Mouse (Mus musculus): Measurements from ENCODE around the gene Ptgis. TPM values are rescaled to one million over a fixed set of nuclear protein-coding genes. Genes with fewer than 3 reads are reported as not detected.

Gene Ptgis
- polyA plus RNA-seq, 1 experiment from 2014 or later = 8.1 TPM

DNA sequence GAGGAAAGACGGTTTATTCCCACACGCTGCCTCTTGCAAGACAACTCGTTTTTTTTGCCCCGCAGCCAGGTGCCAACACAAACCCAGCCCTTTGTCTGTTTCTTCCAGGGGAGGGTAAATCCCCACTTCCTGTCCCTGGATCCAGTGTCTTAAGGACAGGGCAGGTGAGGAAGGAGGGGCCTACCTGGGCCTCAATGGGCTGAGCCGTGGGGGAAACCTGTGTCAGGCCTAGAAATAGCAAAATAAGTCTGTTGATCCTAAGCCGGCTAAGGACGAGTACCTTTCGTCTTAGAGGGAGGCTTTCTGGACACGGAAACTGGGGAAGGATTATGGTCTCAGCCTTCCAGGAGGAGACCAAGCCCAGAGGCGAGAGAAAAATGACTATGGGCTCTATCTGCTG, 53.9 kb downstream of the Ptgis start:
- peaks cover 15% of the 10 kb centered on the region; the same call in 1 of the 2 replicates for H3K4me1 ChIP-seq (replicated peaks; ENCODE audit: control insufficient read depth, insufficient read depth, low read length)
- DNase-seq (ENCODE audit: low spot score) = no peak
- no peak overlapping the region for H3K27ac ChIP-seq (ENCODE audit: low read depth, low read length)
- no peak overlapping the region for H3K4me2 ChIP-seq (ENCODE audit: low read depth, low read length, severe bottlenecking)
- H3K36me3 ChIP-seq (ENCODE audit: control insufficient read depth, insufficient read depth, low read length) = no peaks in the 10 kb centered on the region
- H3K27me3 ChIP-seq (ENCODE audit: control insufficient read depth, insufficient read depth, low read length) = peaks cover 34% of the 10 kb centered on the region
- H3K9ac ChIP-seq (ENCODE audit: low read length) = no peak overlapping the region
- no peak for ATAC-seq (replicated peaks; ENCODE audit: low FRiP score)
- no peak overlapping the region for H3K4me3 ChIP-seq (ENCODE audit: low read depth, low read length)
- WGBS = 34% methylated on average over 10 of the region's 10 CpGs
- no peaks in the 10 kb centered on the region for H3K9me3 ChIP-seq (ENCODE audit: control insufficient read depth, low read length)

DNA sequence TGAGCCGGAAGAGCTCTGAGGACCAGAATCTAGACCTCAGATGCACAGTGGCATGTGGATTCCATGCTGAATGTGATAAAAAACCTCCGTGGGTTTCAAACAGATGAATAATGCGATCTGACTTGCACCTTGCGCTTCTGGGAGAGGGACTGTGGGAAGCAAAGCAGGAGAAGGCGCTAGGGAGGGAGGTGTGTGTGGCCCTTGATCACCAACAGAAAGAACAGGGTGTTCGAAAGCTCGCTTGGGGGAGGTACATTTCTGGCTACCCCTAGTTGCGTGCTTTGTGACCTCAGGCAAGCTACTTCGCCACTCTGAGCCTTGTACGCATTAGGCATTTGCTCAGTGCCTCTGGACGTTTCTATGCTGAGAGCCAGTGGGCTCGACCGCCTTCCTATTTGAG, 54.4 kb downstream of the Ptgis start:
- H3K27me3 ChIP-seq (ENCODE audit: control insufficient read depth, insufficient read depth, low read length) = peaks cover 29% of the 10 kb centered on the region
- no peaks in the 10 kb centered on the region for H3K9me3 ChIP-seq (ENCODE audit: control insufficient read depth, low read length)
- peaks cover 15% of the 10 kb centered on the region; the same call in 1 of the 2 replicates for H3K4me1 ChIP-seq (replicated peaks; ENCODE audit: control insufficient read depth, insufficient read depth, low read length)
- no peak overlapping the region for H3K4me3 ChIP-seq (ENCODE audit: low read depth, low read length)
- H3K4me2 ChIP-seq (ENCODE audit: low read depth, low read length, severe bottlenecking) = no peak overlapping the region
- WGBS = 61% methylated on average over 13 of the region's 13 CpGs
- DNase-seq (ENCODE audit: low spot score) (no peak), ATAC-seq (replicated peaks; ENCODE audit: low FRiP score) (no peak)
- no peak overlapping the region for H3K9ac ChIP-seq (ENCODE audit: low read length)
- H3K27ac ChIP-seq (ENCODE audit: low read depth, low read length) = no peak overlapping the region
- H3K36me3 ChIP-seq (ENCODE audit: control insufficient read depth, insufficient read depth, low read length) = no peaks in the 10 kb centered on the region

DNA sequence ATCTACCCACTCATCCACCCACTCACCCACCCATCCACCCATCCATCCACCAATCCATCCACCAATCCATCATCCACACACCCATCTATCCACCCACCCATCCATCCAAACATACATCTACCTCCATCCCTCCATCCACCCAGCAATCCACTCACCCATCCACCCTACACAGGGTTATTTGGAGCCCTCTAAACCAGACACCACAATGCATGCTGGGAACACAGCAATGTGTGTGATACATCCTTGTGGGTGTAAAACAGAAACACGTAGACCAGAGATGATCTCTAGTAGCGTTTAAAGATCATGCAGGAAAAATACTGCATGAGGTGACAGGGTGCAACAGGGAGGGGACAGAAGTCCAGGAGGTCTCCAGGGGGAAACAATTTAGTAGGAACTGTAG, 55.0 kb downstream of the Ptgis start:
- peaks cover 23% of the 10 kb centered on the region for H3K27me3 ChIP-seq (ENCODE audit: control insufficient read depth, insufficient read depth, low read length)
- ATAC-seq (replicated peaks; ENCODE audit: low FRiP score) = no peak

DNA sequence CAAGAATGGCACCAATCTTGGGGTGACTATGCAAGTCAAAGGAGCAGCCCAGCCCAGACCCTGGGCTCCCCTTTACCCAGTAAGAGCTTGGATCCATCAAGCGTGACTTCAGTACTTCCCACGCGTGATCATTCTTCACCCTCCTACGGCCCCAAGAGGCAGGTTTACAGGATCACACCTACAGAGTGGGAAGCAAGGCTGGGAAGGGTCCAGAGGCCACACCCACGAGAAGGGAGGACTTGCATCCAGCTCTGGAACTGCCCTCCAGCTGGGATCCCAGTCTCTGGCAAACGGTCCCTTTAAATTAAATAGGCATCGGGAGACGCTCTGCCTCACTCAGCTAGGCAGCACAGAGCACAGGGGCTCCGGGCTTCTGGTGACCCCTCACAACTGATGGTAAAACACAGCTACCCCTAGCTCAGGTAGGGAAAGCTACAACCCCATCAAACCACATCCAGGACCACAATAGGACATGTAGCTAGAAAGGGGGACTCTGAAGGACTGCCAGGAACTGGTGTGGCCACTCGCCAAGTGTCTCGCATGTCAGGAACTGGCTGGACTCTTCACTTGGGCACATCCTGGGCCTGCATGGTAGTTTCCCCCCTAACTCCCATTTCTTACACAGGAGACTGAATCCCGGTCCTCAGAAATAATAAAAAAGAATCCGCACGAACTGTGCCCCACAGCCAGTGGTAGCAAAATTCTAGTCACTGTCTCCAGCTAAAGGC, 58.6 kb downstream of the Ptgis start:
- H3K36me3 ChIP-seq (ENCODE audit: control insufficient read depth, insufficient read depth, low read length) = no peaks in the 10 kb centered on the region
- 88% methylated on average over 14 of the region's 14 CpGs for WGBS
- no peak overlapping the region for H3K4me3 ChIP-seq (ENCODE audit: low read depth, low read length)
- no peaks in the 10 kb centered on the region for H3K9me3 ChIP-seq (ENCODE audit: control insufficient read depth, low read length)
- H3K4me1 ChIP-seq (replicated peaks; ENCODE audit: control insufficient read depth, insufficient read depth, low read length) = no peaks in the 10 kb centered on the region
- no peak overlapping the region for H3K27ac ChIP-seq (ENCODE audit: low read depth, low read length)
- no peak overlapping the region for H3K4me2 ChIP-seq (ENCODE audit: low read depth, low read length, severe bottlenecking)
- no peak for ATAC-seq (replicated peaks; ENCODE audit: low FRiP score)
- no peak for DNase-seq (ENCODE audit: low spot score)
- no peak overlapping the region for H3K9ac ChIP-seq (ENCODE audit: low read length)
- no peaks in the 10 kb centered on the region; the same call in 1 of the 2 replicates for H3K27me3 ChIP-seq (ENCODE audit: control insufficient read depth, insufficient read depth, low read length)

More for the DNA sequence above, 55.0 kb downstream of the Ptgis start:
- H3K36me3 ChIP-seq (ENCODE audit: control insufficient read depth, insufficient read depth, low read length) = no peaks in the 10 kb centered on the region
- WGBS = 93% methylated on average over 2 of the region's 2 CpGs
- DNase-seq (ENCODE audit: low spot score) = no peak
- no peak overlapping the region for H3K4me2 ChIP-seq (ENCODE audit: low read depth, low read length, severe bottlenecking)
- H3K9ac ChIP-seq (ENCODE audit: low read length) = no peak overlapping the region
- no peak overlapping the region for H3K4me3 ChIP-seq (ENCODE audit: low read depth, low read length)
- H3K9me3 ChIP-seq (ENCODE audit: control insufficient read depth, low read length) = no peaks in the 10 kb centered on the region
- peaks cover 14% of the 10 kb centered on the region; the same call in 1 of the 2 replicates for H3K4me1 ChIP-seq (replicated peaks; ENCODE audit: control insufficient read depth, insufficient read depth, low read length)
- no peak overlapping the region for H3K27ac ChIP-seq (ENCODE audit: low read depth, low read length)

DNA sequence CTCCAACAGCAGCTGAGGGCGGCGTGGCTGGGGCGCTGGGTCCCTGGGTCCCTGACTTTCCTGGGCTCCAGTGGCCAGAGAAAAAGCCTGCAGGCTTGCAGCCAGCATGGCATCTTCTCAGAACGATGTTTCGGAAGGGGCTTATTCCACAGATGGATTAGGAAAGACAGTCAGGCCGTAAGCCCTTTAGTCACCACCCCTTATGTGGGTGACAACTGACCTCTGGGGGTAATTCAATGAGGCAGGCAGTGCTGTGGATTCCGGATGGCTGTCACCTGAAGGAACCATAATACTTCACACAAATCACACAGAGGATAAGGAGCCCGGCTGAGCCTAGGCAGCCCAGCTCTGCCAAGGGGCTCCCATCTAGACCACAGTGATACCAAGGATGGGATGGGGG, 59.3 kb downstream of the Ptgis start:
- Histone ChIP-seq H3K36me3 (ENCODE audit: control insufficient read depth, insufficient read depth, low read length) (no peaks in the 10 kb centered on the region), H3K9me3 (ENCODE audit: control insufficient read depth, low read length) (no peaks in the 10 kb centered on the region), H3K9ac (ENCODE audit: low read length) (no peak overlapping the region), H3K4me2 (ENCODE audit: low read depth, low read length, severe bottlenecking) (no peak overlapping the region), H3K4me1 (replicated peaks; ENCODE audit: control insufficient read depth, insufficient read depth, low read length) (no peaks in the 10 kb centered on the region), H3K4me3 (ENCODE audit: low read depth, low read length) (no peak overlapping the region), H3K27me3 (ENCODE audit: control insufficient read depth, insufficient read depth, low read length) (no peaks in the 10 kb centered on the region), H3K27ac (ENCODE audit: low read depth, low read length) (no peak overlapping the region)
- DNase-seq (ENCODE audit: low spot score) (no peak), ATAC-seq (replicated peaks; ENCODE audit: low FRiP score) (no peak)
- whole genome bisulfite sequencing = 77% methylated on average over 8 of the region's 8 CpGs

DNA sequence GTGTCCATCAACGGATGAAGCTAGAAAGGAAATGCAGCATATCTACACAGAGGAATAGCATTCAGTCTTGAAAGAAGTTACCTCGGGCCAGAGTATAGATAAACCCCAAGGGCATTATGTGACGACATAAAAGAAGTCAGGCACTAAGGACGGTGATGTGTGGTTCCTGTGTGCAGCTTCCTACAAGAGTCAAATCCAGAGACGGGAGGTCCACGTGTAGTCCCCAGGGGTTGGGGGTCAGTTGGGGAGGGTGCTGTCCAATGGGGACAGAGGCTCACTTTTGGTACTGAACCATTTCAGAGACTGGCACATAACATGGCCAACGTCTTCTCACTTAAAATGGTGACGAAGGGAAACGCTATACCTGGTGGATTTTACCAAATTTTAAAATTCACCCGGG, 61.1 kb downstream of the Ptgis start:
- no peaks in the 10 kb centered on the region for H3K27me3 ChIP-seq (ENCODE audit: control insufficient read depth, insufficient read depth, low read length)
- no peak overlapping the region for H3K27ac ChIP-seq (ENCODE audit: low read depth, low read length)
- H3K4me2 ChIP-seq (ENCODE audit: low read depth, low read length, severe bottlenecking) = no peak overlapping the region
- DNase-seq (ENCODE audit: low spot score) (no peak), ATAC-seq (replicated peaks; ENCODE audit: low FRiP score) (no peak)
- no peaks in the 10 kb centered on the region for H3K36me3 ChIP-seq (ENCODE audit: control insufficient read depth, insufficient read depth, low read length)
- no peak overlapping the region for H3K9ac ChIP-seq (ENCODE audit: low read length)
- 92% methylated on average over 10 of the region's 10 CpGs for WGBS
- H3K4me3 ChIP-seq (ENCODE audit: low read depth, low read length) = no peak overlapping the region
- H3K4me1 ChIP-seq (replicated peaks; ENCODE audit: control insufficient read depth, insufficient read depth, low read length) = no peaks in the 10 kb centered on the region
- H3K9me3 ChIP-seq (ENCODE audit: control insufficient read depth, low read length) = no peaks in the 10 kb centered on the region

DNA sequence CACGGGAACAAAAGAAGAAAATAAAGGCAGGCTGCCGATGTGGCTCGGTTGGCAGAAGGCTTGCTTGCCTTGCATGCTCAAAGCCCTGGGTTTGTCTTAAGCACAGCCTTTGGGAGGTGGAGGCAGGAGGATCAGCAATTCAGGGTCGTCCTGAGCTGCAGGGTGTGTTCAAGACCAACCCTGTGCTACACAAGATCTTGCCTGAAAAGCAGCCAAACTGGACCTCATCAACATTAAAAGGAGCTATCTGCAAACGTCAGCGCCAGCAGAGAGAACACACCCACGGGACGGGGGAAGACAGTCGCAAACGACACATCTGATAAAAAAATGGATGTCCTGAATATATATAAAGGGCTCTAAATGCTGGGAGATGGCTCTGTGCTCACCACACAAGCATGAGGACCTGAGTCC, 63.2 kb downstream of the Ptgis start:
- no peak for DNase-seq (ENCODE audit: low spot score)
- no peaks in the 10 kb centered on the region for H3K4me1 ChIP-seq (replicated peaks; ENCODE audit: control insufficient read depth, insufficient read depth, low read length)
- H3K4me2 ChIP-seq (ENCODE audit: low read depth, low read length, severe bottlenecking) = no peak overlapping the region
- H3K9me3 ChIP-seq (ENCODE audit: control insufficient read depth, low read length) = no peaks in the 10 kb centered on the region
- no peaks in the 10 kb centered on the region for H3K27me3 ChIP-seq (ENCODE audit: control insufficient read depth, insufficient read depth, low read length)
- no peak overlapping the region for H3K9ac ChIP-seq (ENCODE audit: low read length)
- ATAC-seq (replicated peaks; ENCODE audit: low FRiP score) = no peak
- no peak overlapping the region for H3K27ac ChIP-seq (ENCODE audit: low read depth, low read length)
- WGBS = 77% methylated on average over 10 of the region's 10 CpGs
- no peaks in the 10 kb centered on the region for H3K36me3 ChIP-seq (ENCODE audit: control insufficient read depth, insufficient read depth, low read length)
- no peak overlapping the region for H3K4me3 ChIP-seq (ENCODE audit: low read depth, low read length)

DNA sequence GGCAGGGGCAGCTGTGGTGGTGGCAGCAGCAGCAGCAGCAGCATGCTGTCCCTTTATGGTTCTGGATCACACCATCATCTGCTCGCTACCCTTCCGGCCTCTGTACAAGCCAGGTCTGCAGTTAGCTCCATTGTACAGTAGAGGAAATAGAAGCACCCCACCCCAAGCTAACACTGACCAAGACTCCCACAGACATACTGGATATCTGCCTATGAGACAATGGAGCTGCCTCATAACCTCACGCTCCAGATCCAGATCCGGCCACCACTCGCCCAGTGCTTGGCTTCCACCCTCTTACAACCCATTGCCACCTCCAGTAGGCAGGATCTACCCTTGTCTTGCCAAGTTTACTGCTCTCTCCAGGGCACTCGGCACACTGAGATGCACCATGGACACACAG, 65.1 kb downstream of the Ptgis start:
- no peaks in the 10 kb centered on the region for H3K4me1 ChIP-seq (replicated peaks; ENCODE audit: control insufficient read depth, insufficient read depth, low read length)
- no peak for ATAC-seq (replicated peaks; ENCODE audit: low FRiP score)
- no peak overlapping the region for H3K9ac ChIP-seq (ENCODE audit: low read length)
- H3K9me3 ChIP-seq (ENCODE audit: control insufficient read depth, low read length) = no peaks in the 10 kb centered on the region
- H3K4me2 ChIP-seq (ENCODE audit: low read depth, low read length, severe bottlenecking) = no peak overlapping the region
- H3K4me3 ChIP-seq (ENCODE audit: low read depth, low read length) = no peak overlapping the region
- no peak overlapping the region for H3K27ac ChIP-seq (ENCODE audit: low read depth, low read length)
- H3K27me3 ChIP-seq (ENCODE audit: control insufficient read depth, insufficient read depth, low read length) = no peaks in the 10 kb centered on the region
- no peaks in the 10 kb centered on the region for H3K36me3 ChIP-seq (ENCODE audit: control insufficient read depth, insufficient read depth, low read length)
- 90% methylated on average over 6 of the region's 6 CpGs for WGBS
- no peak for DNase-seq (ENCODE audit: low spot score)
